Mouse (Mus musculus): Measurements from ENCODE around the gene Prox1.

Gene Prox1

GRCm38 (mm10) chr1:190088929-190089328 lies 81.6 kb downstream of the Prox1 start:
- no peak for DNase-seq (ENCODE audit: inconsistent ontology term)

DNA sequence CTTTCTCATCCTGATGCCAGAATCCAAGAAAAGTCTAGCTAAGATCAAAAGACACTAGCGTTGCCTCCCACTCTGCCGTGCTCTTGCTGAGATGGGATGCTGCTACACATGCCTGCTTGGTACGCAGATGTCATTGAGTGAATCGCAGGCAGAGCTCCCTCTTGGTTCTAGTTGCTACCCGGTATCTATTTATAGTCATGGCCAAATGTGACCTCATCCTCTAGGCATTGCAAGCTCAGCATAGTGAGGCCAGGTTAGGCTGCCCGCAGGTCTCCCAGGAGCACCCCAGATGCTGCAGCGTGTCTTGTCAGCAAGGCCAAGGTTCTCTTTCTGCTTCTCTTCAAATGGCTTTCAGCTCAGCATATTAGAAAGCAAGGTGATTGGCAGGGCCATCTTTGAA lies 84.8 kb downstream of the Prox1 start:
- no peak for DNase-seq (ENCODE audit: inconsistent ontology term)

DNA sequence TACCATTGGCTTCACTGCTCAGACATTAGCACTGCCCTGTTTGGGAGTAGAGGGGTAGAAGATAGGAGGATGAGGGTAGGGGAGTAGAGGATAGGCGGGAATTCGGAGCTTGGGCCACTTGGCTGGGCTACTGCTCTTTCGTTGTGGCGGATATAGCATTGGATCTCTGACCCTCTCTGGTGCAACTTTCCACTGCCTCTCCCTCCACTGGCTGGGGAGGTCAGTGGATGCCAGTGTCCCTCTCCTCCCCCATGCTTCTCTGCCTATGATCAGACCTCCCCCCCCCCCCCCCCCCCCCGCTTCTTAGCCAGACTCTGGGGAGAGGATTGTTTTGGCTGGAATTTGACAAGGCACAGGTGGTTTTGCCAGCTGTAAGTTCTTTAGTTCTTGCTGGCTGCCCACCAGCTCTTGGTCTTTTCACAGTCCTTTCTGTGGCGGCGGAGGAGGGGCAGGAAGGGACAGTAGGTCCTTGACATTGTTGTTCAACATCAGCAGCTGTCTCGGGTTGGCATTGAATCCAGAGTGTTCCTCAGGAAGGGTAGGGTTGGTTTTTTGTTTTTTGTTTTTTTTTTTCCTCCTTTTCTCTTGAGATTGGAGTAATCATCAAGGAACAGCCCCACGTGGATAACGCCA lies 90.8 kb downstream of the Prox1 start:
- no peak for DNase-seq (ENCODE audit: inconsistent ontology term)

DNA sequence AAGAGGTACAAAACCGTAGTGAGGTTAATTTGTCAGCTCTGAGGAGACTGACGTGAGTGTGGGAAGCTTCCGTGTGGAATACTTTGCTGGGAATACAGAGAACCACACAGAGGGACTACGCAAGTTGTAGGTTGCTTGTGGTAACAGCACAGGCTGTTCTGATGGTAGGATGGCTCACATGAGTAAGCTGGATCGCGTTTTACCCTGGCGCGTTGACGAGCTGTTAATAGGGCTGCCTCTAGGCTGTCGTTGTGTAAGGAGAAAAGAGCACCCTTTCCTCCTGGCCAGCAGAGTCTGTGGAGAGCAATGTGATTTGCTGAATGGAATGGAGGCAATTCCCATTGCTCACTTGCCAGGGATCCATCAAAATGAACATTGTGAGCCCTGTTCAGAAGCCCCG lies 93.9 kb downstream of the Prox1 start:
- DNase-seq (ENCODE audit: inconsistent ontology term) = no peak

All from Muller cell, postnatal 12 days (primary cell).